Mouse (Mus musculus): ENCODE data around the gene Cd37.
"Not testable (repeated sequence)": the region's sequence is repeated elsewhere in the genome, so short reads cannot be mapped to it uniquely, and the experiment has no call there.

GRCm38 (mm10) chr7:45255822-45256221 lies 16.9 kb upstream of the Cd37 start:
- not testable (repeated sequence) for TF ChIP-seq CTCF, EP300 (IDR thresholded peaks at IDR 0.05; ENCODE audit: low read depth)
